Mouse (Mus musculus) left cerebral cortex, postnatal 14 days (tissue): ENCODE measurements around the gene Mtg1. TPM values are rescaled to one million over a fixed set of nuclear protein-coding genes. Genes with fewer than 3 reads are reported as not detected.

Experiments used
- DNase-seq, 2 experiments: peaks; one replicate each; pipeline ENCODE4 v3.0.0; 2021 to 2022; ENCODE audit warnings: low spot score in 2 of 2, mixed read lengths in 1 of 2
- intact Hi-C: fragments of 180-260 bp; cut with DNase I; formaldehyde crosslinking; loops from one replicate; pipeline ENCODE4 v1.15.1; 2025
- long read RNA-seq, 2 experiments: library from polyadenylated mRNA; stranded (forward); transcript quantifications; one replicate each; pipeline ENCODE4 v2.0.0; 2021
- total RNA-seq, 2 experiments: library from RNA; stranded (reverse); gene quantifications; 2 replicates each; pipeline ENCODE4 v1.2.3; 2021

Gene Mtg1
- total RNA-seq, result 10 to 100 TPM; 19.5 to 21.8 TPM
- long read RNA-seq, experiment 1, transcript Mtg1-201 (11 exons, 1,595 nt), result major isoform, 27 of 32 reads
- long read RNA-seq, experiment 1, partial matches to known transcripts, result 0 of 32 reads
- long read RNA-seq, experiment 1, other reads (novel, unspliced or antisense), result 5 of 32 reads
- long read RNA-seq, experiment 2, transcript Mtg1-201 (11 exons, 1,595 nt), result major isoform, 22 of 31 reads
- long read RNA-seq, experiment 2, partial matches to known transcripts, result 4 of 31 reads
- long read RNA-seq, experiment 2, other reads (novel, unspliced or antisense), result 5 of 31 reads

- intact Hi-C loops, result loop anchor here (5.0 kb wide), 1 partner anchor 55 kb away; the partner anchor contains the start of gene Caly
- peak; percentile 98 to 99 for DNase-seq
These were observed at the start of gene Mtg1 for GRCm38 (mm10) chr7:140137135-140138020. Gene Mtg1, plus strand, starts transcription at chr7:140137564.

GRCm38 (mm10) chr7:140090601-140091000, 46.8 kb upstream of the Mtg1 start:
- DNase-seq, result no peak
- intact Hi-C loops, result no loop called here

- intact Hi-C loops, result no loop called here
These were observed 44.3 kb upstream of the Mtg1 start, which contains the start of gene Prap1 for GRCm38 (mm10) chr7:140092924-140093528. Gene Prap1, plus strand, starts transcription at chr7:140093395.

GRCm38 (mm10) chr7:140094954-140095353, 42.4 kb upstream of the Mtg1 start:
- no peak for DNase-seq

More at GRCm38 (mm10) chr7:140092924-140093528, 44.3 kb upstream of the Mtg1 start, which contains the start of gene Prap1:
- DNase-seq, result no peak

GRCm38 (mm10) chr7:140095556-140095955, 41.8 kb upstream of the Mtg1 start:
- intact Hi-C loops, result no loop called here
- DNase-seq, result no peak

More at GRCm38 (mm10) chr7:140094954-140095353, 42.4 kb upstream of the Mtg1 start:
- intact Hi-C loops, result no loop called here

GRCm38 (mm10) chr7:140096055-140096454, 41.3 kb upstream of the Mtg1 start:
- intact Hi-C loops, result no loop called here
- DNase-seq, result no peak

- DNase-seq, result no peak
- intact Hi-C loops, result no loop called here
These were observed 38.9 kb upstream of the Mtg1 start for GRCm38 (mm10) chr7:140098466-140098865.

- intact Hi-C loops, result no loop called here
- DNase-seq, result no peak
These were observed 35.9 kb upstream of the Mtg1 start for GRCm38 (mm10) chr7:140101498-140101897.

- intact Hi-C loops, result no loop called here
- DNase-seq, result peak; percentile 79 to 85
These were observed 35.1 kb upstream of the Mtg1 start, which contains the start of gene Fuom for GRCm38 (mm10) chr7:140101993-140102860. Gene Fuom, minus strand, starts transcription at chr7:140102441.

GRCm38 (mm10) chr7:140104009-140104408, 33.4 kb upstream of the Mtg1 start:
- intact Hi-C loops, result no loop called here
- no peak for DNase-seq

- intact Hi-C loops, result no loop called here
- no peak for DNase-seq
These were observed 25.4 kb upstream of the Mtg1 start for GRCm38 (mm10) chr7:140111943-140112342.

- DNase-seq, result peak; percentile 57 to 63
- intact Hi-C loops, result loop anchor here (5.0 kb wide), 1 partner anchor 33 kb away; the partner anchor contains the start of gene Caly
These were observed 21.6 kb upstream of the Mtg1 start, which contains the start of gene Paox for GRCm38 (mm10) chr7:140115583-140116328. Gene Paox, plus strand, starts transcription at chr7:140115799.

GRCm38 (mm10) chr7:140116329-140117054, 20.9 kb upstream of the Mtg1 start, which contains the start of gene Echs1:
Gene Echs1, minus strand, starts transcription at chr7:140116476.
- intact Hi-C loops, result loop anchor here (5.0 kb wide), 1 partner anchor 34 kb away; the partner anchor contains the start of gene Caly

GRCm38 (mm10) chr7:140120484-140120883, 16.9 kb upstream of the Mtg1 start:
- intact Hi-C loops, result no loop called here
- no peak for DNase-seq

More at GRCm38 (mm10) chr7:140116329-140117054, 20.9 kb upstream of the Mtg1 start, which contains the start of gene Echs1:
- DNase-seq, result peak; percentile 83 to 84

GRCm38 (mm10) chr7:140121338-140121910, 15.9 kb upstream of the Mtg1 start:
- intact Hi-C loops, result no loop called here
- DNase-seq, result no peak

- intact Hi-C loops, result no loop called here
- DNase-seq, result no peak
These were observed 14.6 kb upstream of the Mtg1 start for GRCm38 (mm10) chr7:140122765-140123164.

- DNase-seq, result no peak
- intact Hi-C loops, result no loop called here
These were observed 13.0 kb upstream of the Mtg1 start for GRCm38 (mm10) chr7:140124382-140124781.
